Mouse (Mus musculus) heart, adult 18-20 months (tissue): ENCODE measurements around the gene Arf1. TPM values are rescaled to one million over a fixed set of nuclear protein-coding genes. Genes with fewer than 3 reads are reported as not detected.
A peak's percentile ranks its signal among the peaks of the same experiment; 100 is the strongest.
"Not testable (repeated sequence)": the region's sequence is repeated elsewhere in the genome, so short reads cannot be mapped to it uniquely, and the experiment has no call there.

ENCODE experiments used
- DNase-seq, 2 experiments: peaks; one replicate each; pipeline ENCODE4 v3.0.0; 2021 to 2022; ENCODE audit warnings: mixed read lengths in 1 of 2
- total RNA-seq, 2 experiments: library from RNA; stranded (reverse); gene quantifications; 2 replicates each; pipeline ENCODE4 v1.2.3; 2021

The Arf1 gene
- total RNA-seq, 2 experiments from 2014 or later, result 261 to 267 TPM

GRCm38 (mm10) chr11:59226787-59227603 is 1.1 kb downstream of the Arf1 start:
- peak; percentile 35 to 36 for DNase-seq

DNA sequence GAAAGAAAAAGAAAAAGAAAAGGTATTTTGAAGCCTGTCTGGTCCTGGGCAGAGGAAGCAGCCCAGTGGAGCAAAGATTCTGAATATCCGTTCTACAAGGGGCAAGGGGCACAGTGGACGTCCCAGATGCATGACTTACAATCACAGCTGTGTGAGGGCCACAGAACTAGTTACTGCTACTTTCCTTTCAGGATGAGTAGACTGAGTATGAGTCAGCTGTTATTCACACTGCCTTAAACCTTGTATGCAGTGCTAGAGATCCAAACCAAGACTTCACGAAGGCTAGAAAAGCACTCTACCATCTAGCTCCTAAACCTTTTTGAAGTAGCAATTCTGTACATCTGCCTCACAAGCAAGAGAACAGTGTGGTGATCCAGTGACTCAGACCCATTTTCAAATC is 1.8 kb downstream of the Arf1 start:
- no peak for DNase-seq

- DNase-seq, result no peak
Observed at GRCm38 (mm10) chr11:59225167-59225566, 2.9 kb downstream of the Arf1 start.

DNA sequence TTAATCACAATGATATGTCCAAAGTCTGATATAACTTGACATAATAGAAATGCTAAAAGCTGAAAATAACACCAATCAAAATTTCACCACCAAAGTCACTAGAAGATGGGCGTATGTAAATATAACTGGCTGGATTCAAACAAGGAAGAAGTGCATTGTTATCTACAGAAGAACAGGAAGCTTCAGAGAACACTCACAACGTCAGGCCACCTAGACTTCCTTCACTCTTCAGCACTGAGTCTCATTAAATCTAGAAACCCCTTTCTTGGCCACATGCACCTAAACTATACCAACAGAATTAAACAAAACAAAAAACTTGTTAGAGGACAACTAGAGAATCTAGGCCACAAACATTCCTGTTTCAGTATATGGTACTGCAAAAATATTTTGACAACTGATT is 3.6 kb downstream of the Arf1 start:
- DNase-seq, result no peak

DNA sequence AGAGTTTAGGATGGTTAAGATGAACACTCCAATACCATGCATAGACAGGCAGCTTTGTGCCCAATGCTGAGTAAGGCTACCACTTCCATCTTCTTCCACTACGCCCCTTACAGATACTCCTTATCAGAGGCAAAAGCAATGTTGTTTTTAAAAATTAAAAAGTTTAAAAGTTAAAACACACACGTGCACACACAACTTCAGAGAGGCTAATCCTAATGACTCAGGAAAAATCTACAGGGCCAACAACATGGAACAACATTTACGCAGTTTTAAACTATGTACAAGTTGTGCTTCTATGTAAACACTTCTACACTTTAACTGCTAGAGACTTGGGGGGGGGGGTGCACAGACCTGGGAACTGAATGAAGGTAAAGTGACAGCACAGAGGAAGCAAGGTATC is 4.0 kb downstream of the Arf1 start:
- no peak for DNase-seq

DNA sequence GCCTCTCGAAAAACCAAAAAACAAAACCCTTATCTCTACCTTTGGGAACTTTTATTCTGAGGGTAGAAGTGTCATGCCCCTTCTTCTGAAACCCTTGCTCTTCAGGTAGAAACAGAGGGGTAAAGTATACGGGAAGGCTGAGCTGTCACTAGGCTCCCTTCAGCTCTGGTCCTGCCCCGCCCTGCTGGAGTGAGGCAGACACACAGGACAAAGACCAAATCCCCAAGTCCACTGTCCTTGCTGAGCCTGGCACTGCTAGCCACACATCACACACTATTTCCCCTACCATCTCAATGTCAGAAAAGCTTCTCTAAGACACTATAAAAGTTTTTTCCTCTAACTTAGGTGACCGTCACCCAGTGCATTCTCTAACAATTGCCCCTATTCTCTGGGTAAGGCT is 5.8 kb downstream of the Arf1 start:
- DNase-seq, result no peak

- peak in 1 of 2 experiments; percentile 8 for DNase-seq
Observed at GRCm38 (mm10) chr11:59221604-59222003, 6.5 kb downstream of the Arf1 start.

- DNase-seq, result peak in 1 of 2 experiments; percentile 14
Observed at GRCm38 (mm10) chr11:59219064-59219463, 9.0 kb downstream of the Arf1 start.

DNA sequence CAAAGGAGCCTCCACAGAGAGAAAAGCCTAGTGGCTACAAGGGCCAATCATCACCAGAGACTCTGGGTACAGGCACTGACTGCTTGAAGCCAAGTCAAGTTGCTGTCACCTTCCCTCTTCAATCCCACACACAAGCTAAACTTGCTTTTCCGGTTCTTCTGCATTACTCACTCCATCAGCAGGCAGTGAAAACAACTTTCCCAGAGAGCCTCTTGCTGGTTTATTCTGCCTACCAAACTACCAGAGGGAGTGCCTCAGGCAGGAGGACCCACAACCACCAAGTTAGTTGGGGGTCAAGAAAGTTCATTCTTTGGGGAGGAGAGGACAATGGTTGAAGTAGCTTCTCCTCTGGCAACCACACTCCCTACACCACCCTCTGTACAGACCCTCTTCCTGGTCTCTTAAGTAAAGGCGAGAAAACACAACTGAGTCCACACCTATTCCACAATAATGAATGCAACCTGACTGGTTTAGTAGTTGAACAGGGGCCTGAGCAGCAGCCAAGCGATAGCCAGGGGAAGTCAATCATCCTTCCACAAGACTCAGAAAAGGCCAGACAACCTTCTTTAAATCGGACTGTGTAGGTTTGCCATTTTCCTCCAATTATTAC is 9.6 kb downstream of the Arf1 start:
- DNase-seq, result no peak

DNA sequence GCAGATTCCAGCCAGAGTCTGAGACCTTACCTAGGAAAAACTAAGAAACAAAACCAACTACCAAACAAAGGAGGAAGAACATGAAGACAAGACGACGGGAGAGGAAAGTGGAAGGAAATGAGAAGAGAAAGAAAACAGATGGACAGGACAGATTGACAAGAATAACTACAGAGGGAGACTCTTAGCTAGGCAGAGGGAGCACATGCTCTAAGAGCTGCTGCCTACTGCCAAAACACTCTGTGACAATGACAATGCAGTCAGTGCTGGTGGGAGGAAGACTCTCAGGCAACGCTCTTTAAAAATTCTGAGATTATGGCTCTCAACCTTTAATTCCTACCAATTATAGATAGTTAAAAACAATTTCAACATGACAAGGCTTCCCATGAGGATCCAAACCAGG is 11.1 kb downstream of the Arf1 start:
- DNase-seq, result peak in 1 of 2 experiments; percentile 30

DNA sequence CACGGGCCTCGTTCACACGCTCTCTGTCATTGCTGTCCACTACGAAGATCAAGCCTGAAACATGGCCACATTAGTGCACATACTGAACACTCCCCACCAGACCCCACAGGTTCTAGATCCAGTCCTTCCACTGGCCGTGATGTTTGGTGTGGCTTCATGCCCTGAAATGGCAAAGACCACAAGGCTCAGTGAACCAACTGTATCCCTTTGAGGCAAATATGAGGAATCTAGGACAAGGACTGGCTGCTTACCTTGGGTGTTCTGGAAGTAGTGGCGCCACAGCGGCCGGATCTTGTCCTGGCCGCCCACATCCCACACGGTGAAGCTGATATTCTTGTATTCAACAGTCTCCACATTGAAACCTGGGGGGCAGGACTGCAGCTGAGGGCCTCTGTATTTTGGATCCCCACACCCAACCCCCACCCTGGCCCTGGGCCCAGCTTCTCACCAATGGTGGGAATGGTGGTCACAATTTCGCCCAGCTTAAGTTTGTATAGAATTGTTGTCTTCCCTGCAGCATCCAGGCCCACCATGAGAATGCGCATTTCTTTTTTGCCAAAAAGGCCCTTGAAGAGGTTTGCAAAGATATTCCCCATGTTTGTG is 15.1 kb downstream of the Arf1 start:
- DNase-seq, result no peak

DNA sequence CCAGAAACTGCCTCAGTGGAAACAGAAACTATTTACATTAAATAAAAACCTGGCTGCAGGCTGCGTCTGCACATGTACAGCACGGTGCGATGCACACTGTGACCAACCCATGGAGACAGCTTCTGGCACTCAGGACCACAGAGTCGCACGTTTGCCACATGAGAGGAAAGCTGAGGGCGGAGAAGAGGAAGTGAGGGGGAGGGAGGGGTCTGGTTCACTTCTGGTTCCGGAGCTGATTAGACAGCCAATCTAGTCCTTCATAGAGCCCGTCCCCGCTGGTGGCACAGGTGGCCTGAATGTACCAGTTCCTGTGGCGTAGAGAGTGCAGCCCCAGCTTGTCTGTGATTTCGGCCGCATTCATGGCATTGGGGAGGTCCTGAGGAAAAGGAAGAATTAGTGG is 15.8 kb downstream of the Arf1 start:
- peak in 1 of 2 experiments; percentile 29 for DNase-seq

- not testable (repeated sequence) for DNase-seq
Observed at GRCm38 (mm10) chr11:59211561-59211960, 16.5 kb downstream of the Arf1 start.

GRCm38 (mm10) chr11:59210020-59210419 is 18.1 kb downstream of the Arf1 start:
- DNase-seq, result no peak

GRCm38 (mm10) chr11:59209580-59209979 is 18.5 kb downstream of the Arf1 start:
- no peak for DNase-seq

GRCm38 (mm10) chr11:59209003-59209441 is 19.0 kb downstream of the Arf1 start:
- peak; percentile 70 to 75 for DNase-seq

DNA sequence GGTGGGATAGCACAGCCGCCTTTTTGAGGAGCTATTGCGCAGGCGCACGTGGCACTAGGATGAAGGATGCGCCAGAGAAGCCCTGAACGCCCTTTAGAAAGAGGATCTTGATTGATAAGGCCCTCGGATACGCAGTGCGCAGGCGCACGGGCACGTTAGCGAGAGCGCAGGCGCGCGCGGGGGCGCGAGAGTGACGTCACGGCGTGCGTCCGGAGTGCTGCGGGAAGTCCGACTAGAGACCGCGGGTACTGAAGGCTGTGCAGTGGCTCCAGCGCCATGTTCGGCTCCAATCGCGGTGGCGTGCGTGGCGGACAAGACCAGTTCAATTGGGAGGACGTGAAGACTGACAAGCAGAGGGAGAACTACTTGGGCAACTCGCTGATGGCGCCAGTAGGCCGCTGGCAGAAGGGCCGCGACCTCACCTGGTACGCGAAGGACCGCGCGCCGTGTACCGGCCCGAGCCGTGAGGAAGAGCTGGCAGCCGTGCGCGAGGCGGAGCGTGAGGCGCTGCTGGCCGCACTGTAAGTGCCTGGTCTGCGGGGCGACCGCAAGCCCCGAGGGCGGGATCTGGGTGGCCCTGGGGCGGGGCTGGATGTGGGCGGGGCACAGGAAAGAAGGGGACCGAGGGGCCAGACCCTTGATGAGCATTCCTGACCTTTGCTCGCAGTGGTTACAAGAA is 19.8 kb downstream of the Arf1 start, which contains the start of gene 2310033P09Rik:
Gene 2310033P09Rik (plus strand): TSS at position 169 of the 679 bp plus-strand sequence.
- peak; percentile 95 for DNase-seq

GRCm38 (mm10) chr11:59202081-59202995 is 25.7 kb downstream of the Arf1 start, which contains the start of gene Mrpl55:
Mrpl55 (plus strand) TSS chr11:59202486.
- peak; percentile 95 to 96 for DNase-seq

- DNase-seq, result no peak
Observed at GRCm38 (mm10) chr11:59201216-59202002, 26.7 kb downstream of the Arf1 start.

DNA sequence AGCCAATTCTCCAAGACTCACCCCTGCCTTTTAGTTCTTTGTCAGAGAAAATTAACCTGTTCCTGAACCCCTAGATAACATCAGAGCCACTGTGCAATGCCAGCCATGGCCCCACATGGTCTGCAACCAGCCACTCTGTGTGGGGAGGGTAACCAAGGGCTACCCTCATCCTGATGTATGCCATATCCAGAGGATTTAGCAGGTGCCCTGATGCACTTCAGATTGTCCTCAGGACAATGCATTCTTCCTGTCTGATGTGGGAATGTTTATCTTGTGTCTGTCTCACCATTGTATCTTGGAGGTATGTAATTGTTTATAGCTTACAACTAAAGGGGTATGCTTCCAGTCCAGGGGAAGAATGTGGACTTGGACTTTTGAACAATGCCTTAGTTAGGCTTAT is 31.8 kb downstream of the Arf1 start:
- no peak for DNase-seq

- DNase-seq, result no peak
Observed at GRCm38 (mm10) chr11:59192059-59192386, 36.0 kb downstream of the Arf1 start, which contains the start of gene Guk1. Guk1 (minus strand) TSS chr11:59192212.
